Mouse (Mus musculus) liver, embryonic 16.5 days (tissue): ENCODE data around the gene Mpped1. TPM values are rescaled to one million over a fixed set of nuclear protein-coding genes. Genes with fewer than 3 reads are reported as not detected.

Experiments
- ATAC-seq: fragments of 200-750 bp; cut with Nextera tagmentation; 2 replicates; pipeline ENCODE4 v1.8.0; 2017; ENCODE audit warnings: low read depth, mild to moderate bottlenecking, moderate number of reproducible peaks, moderate library complexity
- H3K27ac ChIP-seq: fragments of 300-500 bp; sonication (generic); 2 replicates; pipeline ENCODE4 v1.5.1; 2014; ENCODE audit warnings: mild to moderate bottlenecking, low read length
- H3K27me3 ChIP-seq: fragments of 300-500 bp; sonication (generic); 2 replicates; pipeline ENCODE4 v1.6.1; 2014; ENCODE audit warnings: low read depth, low read length, mixed read lengths; ENCODE audit not compliant: control insufficient read depth, insufficient read depth
- H3K36me3 ChIP-seq: fragments of 300-500 bp; sonication (generic); 2 replicates; pipeline ENCODE4 v1.6.1; 2014; ENCODE audit warnings: mild to moderate bottlenecking; ENCODE audit not compliant: control insufficient read depth, insufficient read depth
- H3K4me1 ChIP-seq: fragments of 300-500 bp; sonication (generic); 2 replicates; pipeline ENCODE4 v1.6.1; 2014; ENCODE audit warnings: low read depth, low read length, mixed read lengths; ENCODE audit not compliant: control insufficient read depth
- H3K4me2 ChIP-seq: fragments of 300-500 bp; sonication (generic); 2 replicates; pipeline ENCODE4 v1.6.1; 2014; ENCODE audit warnings: low read depth, low read length, mixed read lengths
- H3K4me3 ChIP-seq: fragments of 300-500 bp; sonication (generic); 2 replicates; pipeline ENCODE4 v1.5.1; 2014; ENCODE audit warnings: low read depth, mild to moderate bottlenecking, low read length
- H3K9ac ChIP-seq: fragments of 300-500 bp; sonication (generic); 2 replicates; pipeline ENCODE4 v1.6.1; 2014; ENCODE audit warnings: low read depth, low read length
- H3K9me3 ChIP-seq: fragments of 300-500 bp; sonication (generic); replicated peaks from 2 replicates; pipeline ENCODE4 v1.6.1; 2016; ENCODE audit warnings: low read length; ENCODE audit not compliant: control insufficient read depth
- WGBS: fragments of 180-500 bp; shearing (Covaris S2); extraction: QIAGEN DNeasy Blood & Tissue Kit; methylation state at CpG from one replicate; pipeline ENCODE4 v1.1.7; 2014; ENCODE audit not compliant: insufficient replicate concordance; 5-methylcytosine and 5-hydroxymethylcytosine counted together
- polyA plus RNA-seq: library from polyadenylated mRNA; unstranded; fragments of >200 nt; fragmentation: Nextera tagmentation; extraction: Ambion mirVana; gene quantifications from 2 replicates; pipeline ENCODE4 v1.2.1, GENCODE M21; 2015

Mpped1 gene
- polyA plus RNA-seq, 1 experiment from 2014 or later: not detected

DNA sequence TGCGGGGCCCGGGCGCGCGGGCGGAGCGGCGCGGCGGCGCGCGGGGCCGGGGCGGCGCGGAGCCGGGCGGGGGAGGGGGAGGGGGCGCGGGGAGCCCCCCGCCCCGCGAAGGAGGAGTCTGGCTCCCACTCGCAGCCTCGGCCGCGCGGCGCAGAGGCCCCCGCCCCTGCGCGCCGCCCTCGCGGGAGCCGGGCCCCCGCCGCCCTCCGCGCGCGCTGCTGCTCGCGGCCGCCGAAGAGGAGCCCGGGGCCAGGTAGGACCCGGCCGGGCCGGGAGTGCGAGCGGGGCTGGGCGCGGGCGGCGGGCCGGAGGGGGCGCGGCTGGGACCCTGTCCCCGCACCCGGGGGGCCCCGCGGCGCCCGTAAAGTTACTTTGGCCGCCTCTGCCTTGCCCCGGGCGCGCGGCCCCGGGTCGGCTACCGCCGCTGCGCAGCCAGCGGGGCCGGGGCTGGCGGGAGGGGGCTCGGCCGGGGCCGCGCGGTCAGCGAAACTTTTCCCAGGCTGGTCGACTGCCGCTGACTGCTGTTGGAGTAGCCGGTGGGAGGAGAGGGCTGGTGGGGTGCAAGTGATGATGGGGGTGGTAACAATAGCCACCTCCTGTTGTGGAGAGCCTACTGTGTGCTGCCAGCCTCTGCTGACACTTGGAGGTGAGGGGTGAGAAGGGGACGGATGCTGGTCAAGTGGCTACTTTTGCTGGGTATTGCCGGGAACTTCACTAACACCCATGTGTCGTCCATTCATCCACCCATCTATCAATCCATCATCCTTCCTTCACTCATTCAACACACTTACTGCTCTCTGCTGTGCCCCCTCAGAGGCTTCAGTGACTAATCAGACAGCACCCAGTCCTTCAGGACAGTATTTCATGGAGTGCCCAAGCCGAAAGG is 831 bp downstream of the Mpped1 start:
- no peak overlapping the region for H3K27ac ChIP-seq
- H3K36me3 ChIP-seq: no peaks in the 10 kb centered on the region
- ATAC-seq: no peak
- no peak overlapping the region for H3K4me2 ChIP-seq
- peaks cover 36% of the 10 kb centered on the region for H3K27me3 ChIP-seq
- no peak overlapping the region for H3K9ac ChIP-seq
- H3K4me1 ChIP-seq: no peaks in the 10 kb centered on the region
- no peak overlapping the region for H3K4me3 ChIP-seq
- WGBS: 5% methylated on average over 31 of the region's 92 CpGs
- no peaks in the 10 kb centered on the region for H3K9me3 ChIP-seq

DNA sequence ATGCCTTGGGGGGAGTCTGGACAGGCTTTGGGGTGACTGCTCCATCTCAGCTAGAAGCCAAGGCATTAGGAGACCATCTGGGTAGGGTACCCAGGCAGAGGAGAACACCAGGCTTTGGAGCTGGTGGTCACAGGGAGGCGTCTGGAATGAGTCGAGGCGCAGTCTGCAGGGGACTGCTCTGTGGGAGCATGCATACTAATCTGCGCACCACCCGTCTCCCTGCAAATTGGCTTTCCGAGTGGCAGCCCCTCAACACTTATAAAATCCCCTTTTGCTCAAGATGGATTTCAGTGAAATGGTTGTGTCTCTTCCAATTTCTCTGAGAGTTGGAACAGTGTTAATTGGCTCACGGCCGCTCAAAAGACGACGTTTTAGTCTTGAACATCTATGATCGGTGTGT is 2.0 kb downstream of the Mpped1 start:
- Histone ChIP-seq H3K4me1 (no peaks in the 10 kb centered on the region), H3K27ac (no peak overlapping the region), H3K4me3 (no peak overlapping the region), H3K9me3 (no peaks in the 10 kb centered on the region), H3K9ac (no peak overlapping the region), H3K4me2 (no peak overlapping the region), H3K27me3 (peaks cover 36% of the 10 kb centered on the region), H3K36me3 (no peaks in the 10 kb centered on the region)
- WGBS: 71% methylated on average over 11 of the region's 11 CpGs
- no peak for ATAC-seq

DNA sequence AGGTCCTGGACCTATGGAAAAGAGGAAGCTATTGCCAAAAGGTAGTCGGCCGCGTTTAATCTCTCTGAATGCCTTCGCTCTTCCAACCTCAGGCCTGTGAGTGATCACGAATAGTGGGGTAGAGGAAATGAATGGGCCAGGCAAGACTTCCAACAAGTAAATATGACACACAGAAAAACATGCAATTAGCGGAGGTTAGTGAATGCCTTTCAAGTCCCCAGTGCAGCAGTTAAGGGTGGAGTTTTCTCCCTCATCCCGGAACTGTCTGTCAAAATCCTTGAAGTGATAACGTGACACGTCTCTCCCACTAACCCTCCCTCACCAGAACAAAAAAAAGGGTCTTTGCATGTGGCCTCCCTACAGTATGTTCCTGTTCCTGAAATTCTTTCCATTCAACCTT is 3.0 kb downstream of the Mpped1 start:
- H3K27me3 ChIP-seq: peaks cover 36% of the 10 kb centered on the region

DNA sequence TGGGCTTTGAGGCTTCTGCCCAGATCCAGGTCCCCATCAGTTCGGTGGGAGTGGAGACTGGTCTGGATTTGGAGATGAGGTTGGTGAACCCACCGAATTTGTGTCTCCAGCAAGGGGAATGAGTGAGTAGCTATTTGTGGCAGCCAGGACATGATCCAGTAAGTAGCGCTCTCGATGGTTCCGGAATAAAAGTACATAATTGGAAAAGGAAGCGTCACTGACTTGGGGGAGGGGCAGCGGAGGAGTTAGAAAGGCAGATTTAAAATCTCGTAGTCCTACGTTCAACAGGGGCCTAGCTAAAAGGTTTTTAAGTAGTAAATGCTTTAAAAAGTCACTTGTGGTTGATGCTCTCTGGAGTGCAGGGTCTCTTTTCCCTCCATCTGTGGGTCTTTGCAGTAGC is 5.5 kb downstream of the Mpped1 start:
- 61% methylated on average over 9 of the region's 9 CpGs for WGBS

More for the DNA sequence above, 3.0 kb downstream of the Mpped1 start:
- Histone ChIP-seq H3K9ac (no peak overlapping the region), H3K27ac (no peak overlapping the region), H3K4me3 (no peak overlapping the region), H3K4me1 (no peaks in the 10 kb centered on the region), H3K36me3 (no peaks in the 10 kb centered on the region), H3K4me2 (no peak overlapping the region), H3K9me3 (no peaks in the 10 kb centered on the region)
- 51% methylated on average over 9 of the region's 9 CpGs for WGBS
- no peak for ATAC-seq

DNA sequence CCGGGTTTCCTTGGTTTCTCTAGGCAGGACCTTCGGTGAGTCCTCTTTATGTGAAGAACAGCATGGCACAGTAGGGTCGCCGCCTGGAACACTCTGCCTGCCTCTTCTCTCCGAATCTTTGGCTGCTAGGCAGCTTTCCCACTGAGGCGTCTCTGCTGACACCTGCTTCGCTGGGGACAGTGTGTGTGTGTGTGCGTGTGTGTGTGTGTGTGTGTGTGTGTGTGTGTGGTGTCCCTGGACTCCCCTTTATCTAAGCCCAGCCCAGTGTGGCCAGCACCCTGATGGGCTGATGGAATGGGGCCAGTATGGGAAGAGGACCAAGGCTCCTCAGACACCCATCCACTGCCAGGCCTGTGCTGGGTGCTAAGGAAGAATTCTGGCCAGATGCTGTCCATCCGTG is 9.8 kb downstream of the Mpped1 start:
- WGBS: 55% methylated on average over 9 of the region's 9 CpGs
- Histone ChIP-seq H3K4me1 (no peaks in the 10 kb centered on the region), H3K27ac (no peak overlapping the region), H3K4me3 (no peak overlapping the region), H3K9me3 (no peaks in the 10 kb centered on the region), H3K4me2 (no peak overlapping the region), H3K27me3 (no peaks in the 10 kb centered on the region), H3K9ac (no peak overlapping the region), H3K36me3 (no peaks in the 10 kb centered on the region)
- ATAC-seq: no peak

More for the DNA sequence above, 5.5 kb downstream of the Mpped1 start:
- Histone ChIP-seq H3K4me1 (no peaks in the 10 kb centered on the region), H3K9ac (no peak overlapping the region), H3K27me3 (peaks cover 17% of the 10 kb centered on the region), H3K9me3 (no peaks in the 10 kb centered on the region), H3K27ac (no peak overlapping the region), H3K36me3 (no peaks in the 10 kb centered on the region), H3K4me2 (no peak overlapping the region), H3K4me3 (no peak overlapping the region)
- ATAC-seq: no peak

DNA sequence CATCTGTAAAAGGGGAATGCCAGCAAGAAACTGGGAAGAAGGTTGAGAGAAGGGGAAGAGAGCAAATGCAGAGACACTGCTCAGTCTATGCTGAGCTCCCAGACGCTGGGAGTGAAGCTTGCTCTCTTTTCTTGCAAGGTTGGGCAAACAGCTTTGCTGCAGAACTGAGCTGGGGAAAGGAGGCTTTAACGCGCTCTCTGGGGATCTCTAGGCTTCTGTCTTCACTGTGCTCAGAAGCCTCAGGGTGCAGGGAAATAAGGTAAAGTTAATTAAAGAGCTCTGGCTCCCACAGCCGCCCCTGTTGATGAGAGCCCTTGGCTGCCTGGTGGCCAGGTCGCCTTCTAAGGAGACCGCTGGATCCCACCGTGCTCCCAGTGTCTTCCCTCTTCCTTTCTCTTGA is 17.7 kb downstream of the Mpped1 start:
- no peak for ATAC-seq
- H3K4me2 ChIP-seq: no peak overlapping the region
- H3K9me3 ChIP-seq: no peaks in the 10 kb centered on the region
- no peaks in the 10 kb centered on the region for H3K27me3 ChIP-seq
- no peak overlapping the region for H3K9ac ChIP-seq
- no peaks in the 10 kb centered on the region for H3K36me3 ChIP-seq
- H3K4me3 ChIP-seq: no peak overlapping the region
- no peak overlapping the region for H3K27ac ChIP-seq
- 55% methylated on average over 7 of the region's 7 CpGs for WGBS
- H3K4me1 ChIP-seq: no peaks in the 10 kb centered on the region

DNA sequence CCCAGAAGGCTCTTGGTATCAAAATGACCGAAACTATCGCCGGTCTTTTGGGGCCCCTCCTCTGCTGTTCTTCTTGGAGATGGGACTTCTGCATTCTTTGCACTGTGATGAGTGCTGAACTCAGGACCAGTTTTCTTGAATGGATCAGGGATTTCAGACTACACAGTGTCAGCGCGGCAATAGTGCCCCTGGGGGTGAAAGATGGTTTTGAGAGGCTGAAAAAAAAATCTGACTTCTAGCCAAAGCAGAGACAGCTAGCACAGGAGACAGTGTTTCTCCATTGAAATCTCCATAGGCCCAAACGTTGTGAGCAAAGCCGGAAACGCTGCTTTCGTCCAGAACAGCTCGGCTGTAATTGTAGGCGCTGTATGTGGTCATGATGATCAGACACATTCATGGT is 19.7 kb downstream of the Mpped1 start:
- no peak for ATAC-seq
- 75% methylated on average over 11 of the region's 11 CpGs for WGBS

DNA sequence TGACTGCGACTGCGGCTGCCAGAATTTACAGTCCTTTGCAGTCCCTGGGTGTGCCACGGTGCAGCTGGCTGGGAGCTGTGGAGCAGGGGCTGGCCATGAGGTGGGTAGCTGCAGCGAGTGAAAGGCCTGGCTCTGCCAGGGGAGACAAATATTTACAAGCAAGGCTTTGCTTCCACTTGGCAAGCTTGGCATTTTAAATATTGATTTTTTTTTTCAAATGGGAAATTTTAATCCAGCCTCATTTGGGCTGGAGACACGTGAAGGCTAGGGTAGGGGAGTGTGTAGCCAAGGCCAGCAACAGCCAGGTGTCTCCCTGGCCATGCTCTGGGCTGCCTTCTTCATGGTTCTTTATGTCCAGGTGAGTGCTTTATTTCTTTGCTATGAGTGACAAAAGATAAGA is 21.7 kb downstream of the Mpped1 start:
- Histone ChIP-seq H3K4me2 (no peak overlapping the region), H3K9ac (no peak overlapping the region), H3K9me3 (no peaks in the 10 kb centered on the region), H3K36me3 (no peaks in the 10 kb centered on the region), H3K27ac (no peak overlapping the region), H3K4me3 (no peak overlapping the region), H3K27me3 (no peaks in the 10 kb centered on the region), H3K4me1 (no peaks in the 10 kb centered on the region)
- no peak for ATAC-seq
- 50% methylated on average over 5 of the region's 5 CpGs for WGBS

More for the DNA sequence above, 19.7 kb downstream of the Mpped1 start:
- H3K9ac ChIP-seq: no peak overlapping the region
- no peak overlapping the region for H3K4me3 ChIP-seq
- no peaks in the 10 kb centered on the region for H3K27me3 ChIP-seq
- H3K9me3 ChIP-seq: no peaks in the 10 kb centered on the region
- no peak overlapping the region for H3K27ac ChIP-seq
- H3K36me3 ChIP-seq: no peaks in the 10 kb centered on the region
- no peaks in the 10 kb centered on the region for H3K4me1 ChIP-seq
- H3K4me2 ChIP-seq: no peak overlapping the region

DNA sequence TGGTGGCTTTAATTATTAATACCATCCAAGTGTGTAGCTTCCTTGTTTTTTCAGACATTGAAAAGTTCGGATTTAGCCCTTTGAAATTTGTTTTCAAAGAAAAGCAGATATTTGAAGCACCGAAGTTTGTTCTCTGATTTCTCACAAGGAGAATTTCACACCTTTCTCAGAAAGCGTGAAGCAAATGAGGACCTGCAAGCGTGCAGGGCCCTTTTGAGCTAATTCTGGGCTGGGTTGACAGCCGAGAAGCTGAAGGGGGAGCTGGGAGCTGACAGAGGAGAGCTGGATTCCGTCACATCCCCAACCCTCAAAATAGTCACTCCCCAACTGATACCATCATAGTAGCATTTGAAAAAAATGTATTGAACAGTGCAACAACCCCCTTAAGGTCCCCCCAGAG is 34.8 kb downstream of the Mpped1 start:
- Histone ChIP-seq H3K27ac (no peak overlapping the region), H3K4me1 (no peaks in the 10 kb centered on the region), H3K4me3 (no peak overlapping the region), H3K4me2 (no peak overlapping the region), H3K9ac (no peak overlapping the region), H3K9me3 (no peaks in the 10 kb centered on the region), H3K27me3 (no peaks in the 10 kb centered on the region), H3K36me3 (no peaks in the 10 kb centered on the region)
- 52% methylated on average over 6 of the region's 6 CpGs for WGBS
- ATAC-seq: no peak
